Mouse (Mus musculus) adrenal gland (tissue): ENCODE data around the gene Mfsd2b.

Source experiments
- intact Hi-C: fragments of 180-260 bp; cut with DNase I; formaldehyde crosslinking; loops from one replicate; pipeline ENCODE4 v1.15.1; 2025

Gene Mfsd2b

DNA sequence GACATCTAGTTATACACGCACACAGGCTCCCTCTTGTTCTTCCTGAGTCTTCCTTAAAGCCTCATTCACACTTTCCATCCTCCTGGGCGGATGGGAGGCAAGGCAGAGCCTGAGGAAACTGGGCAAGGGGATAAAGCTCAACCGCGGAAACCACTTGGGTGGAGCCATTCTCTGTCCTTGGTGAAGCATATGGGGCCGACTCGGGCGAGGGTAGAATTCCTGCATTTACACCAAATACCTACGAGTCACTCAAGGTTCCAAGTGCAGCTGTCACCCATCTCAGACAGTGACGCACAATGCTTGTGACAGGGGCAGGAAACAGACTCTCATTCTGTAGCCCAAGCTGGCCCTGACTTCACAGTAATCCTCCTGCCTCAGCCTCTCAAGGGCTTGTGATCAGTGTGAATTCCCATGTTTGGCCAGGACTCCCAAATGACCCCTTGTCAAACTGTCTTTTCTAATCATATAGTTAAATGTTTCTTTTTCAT, 4.2 kb upstream of the Mfsd2b start:
- intact Hi-C loops: no loop called here

DNA sequence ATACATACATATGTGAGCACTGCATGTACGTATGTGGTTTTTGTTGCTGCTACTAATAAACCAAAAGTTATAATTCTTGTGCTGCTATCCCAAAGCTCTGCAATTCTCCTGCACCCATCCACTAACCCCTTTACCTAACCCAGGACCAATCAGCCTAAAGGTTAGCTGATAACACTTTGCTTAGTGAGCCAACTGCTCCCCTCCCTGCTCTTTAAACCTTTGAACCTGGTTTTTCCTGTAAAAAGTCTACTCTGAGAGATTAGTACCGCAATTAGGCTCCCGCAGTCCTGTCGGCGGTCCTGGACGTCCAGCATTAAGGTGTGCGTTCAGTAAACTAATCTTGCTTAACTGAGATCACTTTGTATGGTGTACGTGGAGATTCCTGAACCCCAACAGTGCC, 1.5 kb upstream of the Mfsd2b start:
- intact Hi-C loops: no loop called here

DNA sequence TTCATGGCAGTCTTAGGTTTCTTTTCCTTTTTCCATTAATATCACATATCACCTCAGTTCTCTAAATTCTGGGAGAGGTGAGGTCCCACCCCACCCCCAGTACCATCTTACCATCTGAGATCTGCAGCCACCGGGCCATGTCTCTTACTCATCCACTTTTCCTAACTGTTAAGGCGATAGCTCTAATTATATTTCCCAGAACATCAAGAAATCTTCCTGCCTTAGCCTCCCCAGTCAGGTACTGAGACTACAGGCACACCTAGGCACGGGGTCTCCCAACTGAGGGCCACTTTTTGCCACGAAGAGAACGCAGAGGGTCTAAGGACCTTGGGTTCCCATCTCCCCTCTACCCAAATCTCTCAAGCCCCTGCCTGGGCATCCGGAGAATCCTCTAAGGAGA, 628 bp downstream of the Mfsd2b start:
- intact Hi-C loops: no loop called here

DNA sequence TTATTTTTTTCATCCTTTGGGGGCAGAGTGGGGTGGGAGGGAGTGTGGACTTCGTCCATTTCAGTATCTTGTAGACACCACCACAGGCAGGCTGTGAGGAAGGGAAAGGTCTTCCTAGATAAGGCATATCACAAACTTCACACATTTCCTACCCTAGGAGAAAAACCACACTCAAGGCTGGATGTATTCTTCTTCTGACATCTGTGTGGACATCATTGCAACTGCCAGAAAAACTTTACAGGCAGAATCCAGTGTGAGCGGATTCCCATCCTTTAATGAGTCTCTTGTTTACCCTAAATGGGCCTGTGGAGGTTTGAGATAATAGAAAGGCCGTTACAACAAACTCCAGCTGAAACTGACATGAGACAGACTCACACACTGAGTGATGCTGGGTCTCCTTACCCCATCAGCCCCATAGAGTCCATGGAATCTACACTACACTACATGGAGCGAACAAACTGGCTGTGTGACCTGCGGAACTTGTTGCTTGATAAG, 1.1 kb downstream of the Mfsd2b start:
- intact Hi-C loops: no loop called here

DNA sequence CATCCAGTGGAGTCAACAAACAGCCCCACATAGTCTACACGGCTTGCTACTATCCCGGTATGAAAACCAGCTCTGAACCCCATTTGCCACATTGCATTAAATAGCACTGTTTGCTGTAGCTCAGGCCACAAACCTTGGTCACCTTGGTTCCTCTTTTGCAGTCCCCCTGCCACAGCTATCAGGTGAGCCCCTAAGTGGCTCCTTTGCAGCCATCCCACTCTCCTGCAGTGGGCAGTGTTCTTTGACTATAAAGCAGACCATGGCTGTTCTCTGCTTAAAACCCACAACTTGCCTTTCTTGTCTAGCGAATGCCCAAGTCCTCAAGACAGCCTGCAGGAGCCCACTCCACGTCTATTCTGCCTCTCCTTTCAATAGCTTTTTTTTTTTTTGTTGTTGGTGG, 1.9 kb downstream of the Mfsd2b start:
- intact Hi-C loops: no loop called here

DNA sequence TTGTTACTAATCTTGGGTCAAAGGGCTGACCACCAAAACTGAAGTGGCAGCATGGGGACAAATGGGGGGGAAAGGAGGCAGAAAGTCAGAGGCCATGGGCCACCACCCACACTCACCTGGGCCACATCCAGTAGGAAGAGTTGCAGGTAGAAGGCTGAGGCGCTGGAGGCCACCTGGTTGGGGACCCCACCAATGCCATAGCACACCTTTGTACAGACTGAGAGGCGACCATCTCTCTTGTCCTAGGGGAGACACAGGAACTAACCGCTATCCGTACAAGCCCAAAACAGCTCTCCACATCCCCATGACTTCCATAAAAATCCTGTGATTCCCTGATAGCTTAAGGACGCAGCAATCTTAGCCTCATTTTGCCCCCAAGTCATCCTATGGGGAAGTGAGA, 2.9 kb downstream of the Mfsd2b start:
- intact Hi-C loops: no loop called here

DNA sequence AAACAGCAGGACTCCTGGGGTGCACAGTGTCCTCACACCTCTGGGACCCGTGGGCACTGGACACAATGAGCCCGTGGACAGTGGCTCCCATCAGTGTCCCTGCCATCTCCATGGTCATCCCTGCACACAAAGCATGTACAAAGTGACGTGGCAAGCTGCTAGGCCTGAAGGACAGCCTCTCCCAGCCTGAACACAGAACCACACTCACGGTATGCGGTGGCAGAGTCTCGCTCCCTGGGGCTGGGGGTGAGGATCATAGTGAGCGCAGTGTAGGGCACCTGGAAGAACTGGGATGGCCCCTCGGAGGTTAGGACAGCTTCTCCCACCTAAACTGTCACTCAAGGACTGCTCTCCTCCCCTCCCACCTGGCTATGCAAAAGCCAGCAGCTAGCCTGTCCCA, 5.2 kb downstream of the Mfsd2b start:
- intact Hi-C loops: no loop called here

DNA sequence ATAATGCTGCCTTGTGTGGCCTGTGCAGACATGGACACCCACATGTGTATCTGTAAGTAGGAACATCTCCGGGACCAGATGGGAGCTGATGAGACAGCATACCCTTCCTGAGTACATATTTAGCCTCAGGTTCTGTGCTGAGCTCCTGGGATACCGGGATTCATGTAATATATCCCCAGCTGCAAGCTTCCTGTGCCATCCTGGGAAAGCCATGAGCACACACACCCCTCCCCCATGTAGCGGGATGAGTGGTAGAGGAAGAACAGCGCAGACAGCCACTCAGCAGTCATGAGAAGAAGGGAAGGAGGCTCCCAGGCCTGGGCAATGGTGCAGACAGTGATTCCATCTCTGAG, 9.8 kb downstream of the Mfsd2b start:
- intact Hi-C loops: no loop called here

DNA sequence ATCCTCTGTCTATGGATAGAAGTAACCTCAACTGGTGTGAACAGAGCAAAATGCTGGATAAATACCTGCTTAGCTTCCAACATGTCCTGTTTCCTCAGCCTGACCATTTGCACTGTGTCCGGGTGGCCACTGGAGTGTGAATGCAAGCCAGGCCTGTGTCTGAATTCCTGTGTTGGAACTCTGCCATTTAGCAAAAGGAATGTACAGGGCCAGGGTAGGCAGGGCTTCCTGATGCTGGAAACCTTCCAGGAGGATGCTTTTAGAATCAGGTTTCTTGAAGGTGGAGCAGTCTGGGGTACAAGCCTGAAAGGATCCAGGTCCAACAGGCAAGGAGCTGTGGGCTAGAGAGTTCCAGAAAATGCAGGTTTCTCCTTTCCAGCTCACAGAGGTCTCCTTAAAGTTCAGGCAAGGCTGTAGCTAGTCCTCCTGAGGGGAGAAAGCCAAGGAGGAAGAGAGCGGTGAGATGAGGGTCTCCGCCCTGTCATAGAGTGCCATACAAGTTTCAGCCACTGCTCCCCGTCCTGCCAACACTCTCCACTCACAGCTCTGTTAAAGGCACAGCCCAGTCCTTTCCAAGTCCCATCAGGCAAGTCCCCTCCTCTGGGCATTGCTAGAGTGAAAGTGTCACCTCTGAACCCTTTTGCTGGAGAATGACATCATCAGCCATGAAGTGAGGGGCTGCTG, 10.4 kb downstream of the Mfsd2b start:
- intact Hi-C loops: no loop called here

DNA sequence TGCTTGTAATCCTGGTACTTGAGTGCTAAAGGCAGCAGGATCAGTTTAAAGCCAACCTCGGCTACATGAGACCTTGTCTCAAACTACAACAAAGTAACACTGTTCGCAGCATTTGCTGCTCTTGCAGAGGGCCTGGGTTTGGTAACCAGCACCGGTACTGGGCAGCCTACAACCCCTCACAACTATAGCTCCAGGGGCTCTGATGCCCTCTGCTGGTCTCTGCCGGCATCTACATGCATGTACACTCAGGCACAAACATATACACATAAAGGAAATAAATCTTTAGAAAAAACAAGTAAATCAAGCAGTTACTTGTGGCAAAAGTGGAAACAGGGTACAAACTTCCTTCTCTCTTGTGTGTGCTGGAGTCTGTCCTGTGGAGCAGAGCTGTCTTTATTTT, 11.5 kb downstream of the Mfsd2b start:
- intact Hi-C loops: no loop called here

DNA sequence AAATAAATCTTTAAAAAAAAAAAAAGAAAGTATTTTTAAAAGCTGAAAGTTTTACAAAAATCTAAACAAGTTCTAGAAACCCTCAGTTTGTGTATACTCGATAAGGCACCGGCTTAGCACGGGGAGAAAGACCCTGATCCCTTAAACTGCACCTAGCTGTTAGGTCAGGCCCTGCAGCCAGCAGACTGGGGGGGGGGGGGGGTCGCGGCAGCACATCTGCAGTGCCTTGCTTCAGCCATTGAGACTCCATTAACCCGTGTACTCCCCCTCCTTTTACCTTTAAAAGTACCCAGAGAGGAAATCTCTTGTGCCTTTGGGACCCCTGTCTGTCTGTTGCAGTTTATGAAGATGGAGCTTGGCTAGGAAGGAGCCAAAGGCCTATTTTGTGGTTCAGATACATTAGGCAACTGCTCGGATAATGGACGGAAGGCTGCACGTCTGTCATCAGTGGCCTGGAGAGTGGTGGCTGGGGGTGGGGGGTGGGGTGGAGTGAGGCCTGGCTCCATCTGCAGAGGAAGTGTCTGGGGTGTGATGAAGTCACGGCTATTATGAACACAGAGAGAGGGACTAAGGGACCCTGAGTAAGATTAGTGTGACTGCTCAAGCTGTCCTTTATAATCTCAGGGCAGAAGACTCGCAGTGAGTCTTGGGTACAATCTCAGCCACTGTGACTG, 14.8 kb downstream of the Mfsd2b start:
- intact Hi-C loops: loop anchor here (10.0 kb wide), 1 partner anchor 105 kb away; no protein-coding TSS in a partner anchor

DNA sequence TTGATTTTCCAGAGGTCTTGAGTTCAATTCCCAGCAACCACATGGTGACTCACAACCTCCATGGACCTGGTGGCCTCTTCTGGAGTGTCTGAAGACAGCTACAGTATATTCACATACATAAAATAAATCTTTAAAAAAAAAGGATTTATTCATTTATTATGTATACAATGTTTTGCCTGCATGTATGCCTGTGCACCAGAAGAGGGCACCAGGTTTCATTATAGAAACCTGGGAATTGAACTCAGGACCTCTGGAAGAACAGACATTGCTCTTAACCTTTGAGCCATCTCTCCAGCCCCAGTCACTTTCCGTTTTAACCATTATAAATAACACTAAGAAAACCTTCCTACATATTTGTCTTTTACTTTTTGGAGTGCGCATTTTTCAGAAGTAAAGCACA, 17.3 kb downstream of the Mfsd2b start:
- intact Hi-C loops: loop anchor here (10.0 kb wide), 1 partner anchor 108 kb away; no protein-coding TSS in a partner anchor

DNA sequence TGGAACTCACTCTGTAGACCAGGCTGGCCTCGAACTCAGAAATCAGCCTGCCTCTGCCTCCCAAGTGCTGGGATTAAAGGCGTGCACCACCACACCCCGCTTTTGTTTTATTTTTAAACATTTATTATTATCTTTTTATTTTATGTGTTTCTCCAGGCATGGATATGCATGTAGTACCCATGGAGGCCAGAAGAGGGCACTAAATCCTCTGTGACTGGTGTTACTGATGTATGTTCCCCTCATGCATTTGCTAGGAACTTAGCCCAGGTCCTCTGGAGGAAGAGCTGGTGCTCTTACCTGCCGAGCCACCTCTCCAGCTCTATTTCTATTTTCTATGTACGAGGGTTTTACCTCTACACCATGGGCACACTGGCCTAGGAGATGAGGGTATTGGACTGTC, 18.0 kb downstream of the Mfsd2b start:
- intact Hi-C loops: loop anchor here (10.0 kb wide), 1 partner anchor 109 kb away; no protein-coding TSS in a partner anchor

DNA sequence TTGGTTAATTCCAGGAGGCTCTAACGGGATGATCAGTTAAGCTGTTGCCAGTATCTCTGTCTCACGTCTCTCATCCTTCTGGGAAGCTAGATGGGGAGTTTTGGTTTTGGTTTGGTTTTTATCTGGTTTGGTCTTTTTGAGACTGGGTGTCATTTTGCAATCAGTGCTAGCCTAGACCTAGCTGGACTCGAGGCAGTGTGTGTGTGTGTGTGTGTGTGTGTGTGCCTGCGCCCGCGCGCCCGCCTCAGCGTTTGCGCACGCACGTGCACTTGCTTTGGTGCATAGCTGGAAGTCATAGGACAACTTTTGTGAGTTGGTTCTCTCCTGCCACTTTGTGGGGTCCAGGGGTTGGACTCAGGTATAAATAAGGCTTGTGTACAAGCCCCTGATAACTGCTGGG, 30.4 kb downstream of the Mfsd2b start:
- intact Hi-C loops: loop anchor here (10.0 kb wide), 1 partner anchor 71 kb away; the partner anchor contains the start of gene Atad2b

DNA sequence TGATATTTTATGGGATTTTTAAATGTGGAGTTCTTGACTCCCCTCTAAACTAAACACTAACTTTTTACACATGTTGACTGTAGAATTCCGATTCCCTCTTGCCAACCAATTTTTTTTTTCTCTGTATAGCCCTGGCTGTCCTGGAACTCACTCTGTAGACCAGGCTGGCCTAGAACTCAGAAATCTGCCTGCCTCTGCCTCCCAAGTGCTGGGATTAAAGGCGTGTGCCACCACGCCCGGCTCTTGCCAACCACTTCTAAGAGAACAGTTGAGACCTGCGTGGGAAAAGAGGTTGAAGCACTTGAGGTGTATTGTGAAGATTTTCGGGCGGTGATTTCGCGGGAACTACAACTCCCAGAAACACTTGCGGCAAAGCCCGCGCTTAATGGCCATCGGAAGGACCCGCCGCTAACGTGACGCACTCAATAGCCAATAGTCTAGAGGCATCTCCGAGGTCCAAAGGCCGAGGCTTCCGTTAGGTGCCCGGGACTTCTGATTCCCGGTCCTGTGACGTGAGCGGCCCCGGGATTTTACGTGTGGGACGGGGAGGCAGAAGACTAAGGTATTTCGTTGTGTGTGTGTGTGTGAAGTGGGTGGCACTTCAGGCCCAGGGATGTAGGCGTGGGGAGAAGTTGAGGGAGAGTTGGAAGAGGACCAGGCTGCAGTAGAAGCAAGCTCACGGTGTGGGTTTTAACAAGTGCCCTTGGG, 31.1 kb downstream of the Mfsd2b start, which contains the start of gene Wdcp:
TSS of gene Wdcp (plus strand) at position 414 of the 708 bp plus-strand sequence.
- intact Hi-C loops: loop anchor here (10.0 kb wide), 1 partner anchor 72 kb away; the partner anchor contains the start of gene Atad2b

DNA sequence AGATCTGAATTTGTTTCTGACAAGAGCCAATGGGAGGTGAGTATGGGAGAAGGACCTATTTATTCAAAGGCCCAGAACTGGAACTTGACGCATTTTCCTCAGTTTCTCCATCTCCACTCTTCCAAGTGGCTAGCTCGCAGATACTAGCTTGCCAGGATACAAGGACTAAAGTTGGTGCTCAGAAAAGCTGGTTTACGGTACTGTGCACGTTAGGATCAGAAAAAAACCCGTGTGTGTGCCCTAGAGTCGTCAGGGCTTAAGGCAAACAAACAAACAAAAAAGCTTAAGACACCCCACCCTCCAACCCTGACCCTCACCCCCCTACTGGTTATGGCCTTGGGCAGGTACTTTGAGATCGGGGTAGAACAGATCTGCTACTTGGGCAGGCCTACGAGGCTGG, 31.7 kb downstream of the Mfsd2b start:
- intact Hi-C loops: loop anchor here (10.0 kb wide), 1 partner anchor 72 kb away; the partner anchor contains the start of gene Atad2b

DNA sequence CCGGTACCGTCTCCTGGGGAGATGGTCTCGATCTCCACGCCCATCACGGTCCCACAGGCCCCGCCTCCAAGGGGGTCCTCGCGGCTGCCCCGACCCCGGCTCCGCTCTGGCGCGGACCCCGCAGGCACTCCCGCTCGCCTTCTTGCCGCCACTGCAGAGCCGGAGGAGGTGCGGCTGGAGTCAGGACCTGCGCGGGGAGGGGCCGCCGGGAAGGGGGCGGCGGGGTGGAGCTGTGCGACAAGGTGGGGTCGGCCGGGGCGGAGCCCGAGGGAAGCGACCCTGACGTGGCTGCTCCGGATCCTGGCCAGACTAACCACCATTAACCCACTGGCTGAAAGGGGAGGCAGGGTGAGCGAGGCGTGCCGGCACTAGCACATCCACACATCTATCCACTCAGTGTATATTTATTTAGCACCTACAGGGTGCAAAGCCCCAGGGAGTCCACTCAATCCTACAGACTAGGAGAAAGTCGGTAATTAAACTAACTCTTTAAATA, 32.7 kb downstream of the Mfsd2b start, which contains the start of gene Fkbp1b:
TSS of gene Fkbp1b (minus strand) at position 200 of the 496 bp plus-strand sequence.
- intact Hi-C loops: loop anchor here (10.0 kb wide), 1 partner anchor 73 kb away; the partner anchor contains the start of gene Atad2b

DNA sequence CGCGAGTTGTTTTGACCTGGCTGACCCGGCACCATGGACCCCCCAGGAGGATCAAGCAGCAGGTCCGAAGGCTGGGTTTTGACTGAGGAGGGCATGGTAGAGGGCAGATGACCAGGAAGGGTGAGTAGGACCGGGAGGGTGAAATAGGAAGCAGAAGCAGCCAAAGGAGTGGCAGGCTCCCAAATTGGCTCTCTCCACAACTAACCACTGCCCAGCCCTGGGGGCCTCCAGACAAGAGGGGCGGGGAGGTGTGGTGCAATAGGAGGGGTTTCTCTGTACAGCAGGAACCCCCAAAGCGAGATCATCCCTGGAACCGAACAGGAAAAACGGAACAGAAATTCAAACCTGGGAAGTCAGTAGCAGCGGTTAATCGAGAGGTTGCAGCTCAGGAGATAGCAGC, 33.4 kb downstream of the Mfsd2b start:
- intact Hi-C loops: loop anchor here (10.0 kb wide), 1 partner anchor 74 kb away; the partner anchor contains the start of gene Atad2b

DNA sequence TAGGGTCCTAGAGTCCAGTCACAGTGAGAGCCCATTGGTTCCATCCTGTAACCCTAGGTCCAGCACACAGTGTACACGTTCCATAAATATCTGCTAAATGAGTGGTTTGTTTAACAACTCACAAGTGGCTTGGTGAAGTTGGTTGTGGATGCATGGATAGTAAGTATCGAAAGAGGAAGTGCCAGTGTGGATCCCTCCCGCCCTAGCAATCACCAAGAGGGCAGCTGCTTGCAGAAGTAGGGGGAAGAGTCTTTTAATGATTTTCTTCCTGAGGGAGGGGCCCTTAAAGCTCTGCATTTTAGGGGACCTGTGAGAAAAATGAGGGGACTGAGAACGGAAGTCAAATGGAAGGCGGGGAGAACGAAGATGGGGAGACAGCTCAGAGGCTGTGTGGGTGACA, 34.1 kb downstream of the Mfsd2b start:
- intact Hi-C loops: loop anchor here (10.0 kb wide), 1 partner anchor 75 kb away; the partner anchor contains the start of gene Atad2b

DNA sequence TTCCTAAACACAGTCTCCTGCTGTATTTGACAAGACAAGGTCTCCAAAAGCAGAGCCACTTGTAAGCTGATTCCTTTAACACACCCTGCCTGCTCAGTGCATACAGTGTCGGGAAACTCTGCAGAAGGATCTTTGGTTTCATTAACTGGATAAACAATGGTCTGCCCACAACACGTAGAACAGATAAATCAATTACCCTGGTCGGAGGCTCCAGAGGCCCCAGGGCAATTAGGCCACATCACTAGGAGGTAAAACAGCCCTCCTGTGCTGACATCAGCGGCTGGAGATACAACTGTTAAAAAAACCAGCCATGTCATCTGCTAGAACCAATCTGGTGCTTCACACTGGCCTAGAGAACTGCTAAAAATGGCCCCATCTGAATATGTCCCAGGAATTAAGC, 37.2 kb downstream of the Mfsd2b start:
- intact Hi-C loops: no loop called here

DNA sequence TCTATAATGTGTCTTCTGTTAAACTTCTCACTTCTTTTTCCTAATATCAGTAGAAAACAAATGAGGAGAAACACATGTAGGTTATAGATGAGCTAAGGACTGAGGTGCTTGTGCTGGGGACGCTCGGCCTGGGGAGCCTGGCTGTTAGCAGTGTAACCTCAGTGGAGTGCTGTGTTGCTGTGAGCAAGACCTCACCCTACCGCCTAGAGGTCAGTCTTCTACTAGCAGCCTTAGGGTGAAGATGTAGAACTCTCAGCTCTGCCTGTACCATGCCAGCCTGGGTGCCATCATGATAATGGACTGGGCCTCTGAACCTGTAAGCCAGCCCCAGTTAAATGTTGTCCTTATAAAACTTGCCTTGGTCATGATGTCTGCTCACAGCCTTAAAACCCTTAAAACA, 46.9 kb downstream of the Mfsd2b start:
- intact Hi-C loops: no loop called here
